Mouse (Mus musculus): ENCODE measurements around the gene Comp.

GRCm38 (mm10) chr8:70416941-70417340 is 43.6 kb downstream of the Comp start:
- TF ChIP-seq GATA1 (IDR thresholded peaks at IDR 0.05; ENCODE audit: borderline replicate concordance, low read length) (no peak), FLI1 (IDR thresholded peaks at IDR 0.05; ENCODE audit: low read length) (no peak)

All from megakaryocyte, embryonic 14.5 days (primary cell).